Mouse (Mus musculus) midbrain, embryonic 14.5 days (tissue): ENCODE data around the gene Olfr1406. TPM values are rescaled to one million over a fixed set of nuclear protein-coding genes. Genes with fewer than 3 reads are reported as not detected.
"Not testable (repeated sequence)": the region's sequence is repeated elsewhere in the genome, so short reads cannot be mapped to it uniquely, and the experiment has no call there.

Experiments
- ATAC-seq: fragments of 200-750 bp; cut with Nextera tagmentation; 2 replicates; pipeline ENCODE4 v1.8.0; 2017; ENCODE audit warnings: moderate number of reproducible peaks, moderate library complexity; ENCODE audit not compliant: low FRiP score, low TSS enrichment
- DNase-seq: peaks from one replicate; pipeline ENCODE4 v3.0.0-alpha.2; 2015
- H3K27ac ChIP-seq: fragments of 300-500 bp; sonication (generic); replicated peaks from 2 replicates; pipeline ENCODE4 v1.5.1; 2014; ENCODE audit warnings: mild to moderate bottlenecking, low read depth, low read length, moderate library complexity
- H3K27me3 ChIP-seq: fragments of 300-500 bp; sonication (generic); 2 replicates; pipeline ENCODE4 v1.6.1; 2014; ENCODE audit warnings: low read length, control low read depth, mixed read lengths; ENCODE audit not compliant: control insufficient read depth, insufficient read depth
- H3K36me3 ChIP-seq: fragments of 300-500 bp; sonication (generic); 2 replicates; pipeline ENCODE4 v1.6.1; 2014; ENCODE audit warnings: low read length, control low read depth; ENCODE audit not compliant: control insufficient read depth, insufficient read depth
- H3K4me1 ChIP-seq: fragments of 300-500 bp; sonication (generic); 2 replicates; pipeline ENCODE4 v1.6.1; 2014; ENCODE audit warnings: mild to moderate bottlenecking, antibody characterized with exemption, low read length, control low read depth; ENCODE audit not compliant: control insufficient read depth, insufficient read depth
- H3K4me2 ChIP-seq: fragments of 300-500 bp; sonication (generic); 2 replicates; pipeline ENCODE4 v1.6.1; 2014; ENCODE audit warnings: mild to moderate bottlenecking, low read length, moderate library complexity
- H3K4me3 ChIP-seq: fragments of 300-500 bp; sonication (generic); replicated peaks from 2 replicates; pipeline ENCODE4 v1.5.1; 2014; ENCODE audit warnings: low read depth, low read length
- H3K9ac ChIP-seq: fragments of 300-500 bp; sonication (generic); replicated peaks from 2 replicates; pipeline ENCODE4 v1.6.1; 2014; ENCODE audit warnings: mild to moderate bottlenecking, low read length, moderate library complexity
- H3K9me3 ChIP-seq: fragments of 300-500 bp; sonication (generic); 2 replicates; pipeline ENCODE4 v1.6.1; 2016; ENCODE audit warnings: low read length, control low read depth, mixed read lengths; ENCODE audit not compliant: control insufficient read depth
- WGBS: fragments of 180-500 bp; shearing (Covaris S2); extraction: QIAGEN DNeasy Blood & Tissue Kit; methylation state at CpG from one replicate; pipeline ENCODE4 v1.1.7; 2014; 5-methylcytosine and 5-hydroxymethylcytosine counted together
- polyA plus RNA-seq: library from polyadenylated mRNA; unstranded; fragments of >200 nt; fragmentation: Nextera tagmentation; extraction: Ambion mirVana; gene quantifications from 2 replicates; pipeline ENCODE4 v1.2.1, GENCODE M21; 2014

Gene Olfr1406
- not detected in 2 replicates for polyA plus RNA-seq

GRCm38 (mm10) chr1:173190540-173190939, at the start of gene Olfr1406:
Olfr1406 (minus strand) TSS chr1:173190640.
- H3K27ac ChIP-seq, result no peak within 1 kb of the TSS
- no peak for ATAC-seq
- H3K9me3 ChIP-seq, result no peaks in the 10 kb centered on the region
- DNase-seq, result no peak
- H3K4me2 ChIP-seq, result no peak within 1 kb of the TSS
- no peaks in the 10 kb centered on the region for H3K36me3 ChIP-seq
- no peak within 1 kb of the TSS for H3K4me3 ChIP-seq
- H3K9ac ChIP-seq, result no peak within 1 kb of the TSS
- H3K27me3 ChIP-seq, result no peaks in the 10 kb centered on the region
- no peaks in the 10 kb centered on the region for H3K4me1 ChIP-seq
- 68% methylated on average over 3 of the region's 3 CpGs for WGBS

- not testable (repeated sequence) for H3K9me3 ChIP-seq, ATAC-seq, H3K4me1 ChIP-seq, H3K9ac ChIP-seq, H3K4me2 ChIP-seq, H3K27ac ChIP-seq, H3K36me3 ChIP-seq, H3K27me3 ChIP-seq, H3K4me3 ChIP-seq, DNase-seq
- 84% methylated on average over 1 of the region's 1 CpGs for WGBS
Observed at GRCm38 (mm10) chr1:173237004-173237403, 46.6 kb upstream of the Olfr1406 start.

GRCm38 (mm10) chr1:173227081-173227480, 36.6 kb upstream of the Olfr1406 start, which contains the start of gene Fcer1a:
Fcer1a (minus strand) TSS chr1:173227214.
- Histone ChIP-seq H3K4me1 (no peaks in the 10 kb centered on the region), H3K27me3 (no peaks in the 10 kb centered on the region), H3K36me3 (no peaks in the 10 kb centered on the region), H3K9ac (no peak within 1 kb of the TSS), H3K27ac (no peak within 1 kb of the TSS), H3K9me3 (no peaks in the 10 kb centered on the region), H3K4me3 (no peak within 1 kb of the TSS), H3K4me2 (no peak within 1 kb of the TSS)
- 80% methylated on average over 2 of the region's 2 CpGs for WGBS
- ATAC-seq (no peak), DNase-seq (no peak)

- DNase-seq (no peak), ATAC-seq (no peak)
- Histone ChIP-seq H3K27me3 (no peaks in the 10 kb centered on the region), H3K9ac (no peak overlapping the region), H3K4me3 (no peak overlapping the region), H3K9me3 (no peaks in the 10 kb centered on the region), H3K36me3 (no peaks in the 10 kb centered on the region), H3K4me2 (no peak overlapping the region), H3K4me1 (no peaks in the 10 kb centered on the region), H3K27ac (no peak overlapping the region)
- WGBS, result 91% methylated on average over 3 of the region's 3 CpGs
Observed at GRCm38 (mm10) chr1:173216481-173216880, 26.0 kb upstream of the Olfr1406 start.

- Histone ChIP-seq H3K4me2 (no peak within 1 kb of the TSS), H3K4me3 (no peak within 1 kb of the TSS), H3K27ac (no peak within 1 kb of the TSS), H3K27me3 (no peaks in the 10 kb centered on the region), H3K4me1 (no peaks in the 10 kb centered on the region), H3K36me3 (no peaks in the 10 kb centered on the region), H3K9ac (no peak within 1 kb of the TSS), H3K9me3 (no peaks in the 10 kb centered on the region)
- no peak for ATAC-seq
- DNase-seq, result no peak
- 93% methylated on average over 5 of the region's 5 CpGs for WGBS
Observed at GRCm38 (mm10) chr1:173212092-173212491, 21.7 kb upstream of the Olfr1406 start, which contains the start of gene Olfr1404. Olfr1404 (plus strand) TSS chr1:173212392.

- no peak within 1 kb of the TSS for H3K27ac ChIP-seq
- no peaks in the 10 kb centered on the region for H3K36me3 ChIP-seq
- no peak within 1 kb of the TSS for H3K4me3 ChIP-seq
- 68% methylated on average over 5 of the region's 5 CpGs for WGBS
- no peaks in the 10 kb centered on the region for H3K27me3 ChIP-seq
- no peaks in the 10 kb centered on the region for H3K9me3 ChIP-seq
- H3K4me1 ChIP-seq, result no peaks in the 10 kb centered on the region
- H3K9ac ChIP-seq, result no peak within 1 kb of the TSS
- ATAC-seq (no peak), DNase-seq (no peak)
- no peak within 1 kb of the TSS for H3K4me2 ChIP-seq
Observed at GRCm38 (mm10) chr1:173197508-173197907, 7.1 kb upstream of the Olfr1406 start, which contains the start of gene Olfr218. Olfr218 (plus strand) TSS chr1:173197808.

- no peaks in the 10 kb centered on the region for H3K9me3 ChIP-seq
- H3K4me1 ChIP-seq, result no peaks in the 10 kb centered on the region
- no peak overlapping the region for H3K4me3 ChIP-seq
- H3K9ac ChIP-seq, result no peak overlapping the region
- ATAC-seq (no peak), DNase-seq (no peak)
- H3K27ac ChIP-seq, result no peak overlapping the region
- H3K4me2 ChIP-seq, result no peak overlapping the region
- WGBS, result 85% methylated on average over 2 of the region's 2 CpGs
- no peaks in the 10 kb centered on the region for H3K36me3 ChIP-seq
- no peaks in the 10 kb centered on the region for H3K27me3 ChIP-seq
Observed at GRCm38 (mm10) chr1:173196359-173196758, 5.9 kb upstream of the Olfr1406 start.

- H3K4me1 ChIP-seq, result no peaks in the 10 kb centered on the region
- H3K9me3 ChIP-seq, result no peaks in the 10 kb centered on the region
- DNase-seq (no peak), ATAC-seq (no peak)
- no peak overlapping the region for H3K9ac ChIP-seq
- WGBS, result 82% methylated on average over 3 of the region's 3 CpGs
- no peak overlapping the region for H3K27ac ChIP-seq
- no peak overlapping the region for H3K4me3 ChIP-seq
- H3K4me2 ChIP-seq, result no peak overlapping the region
- no peaks in the 10 kb centered on the region for H3K27me3 ChIP-seq
- H3K36me3 ChIP-seq, result no peaks in the 10 kb centered on the region
Observed at GRCm38 (mm10) chr1:173192059-173192458, 1.6 kb upstream of the Olfr1406 start.

GRCm38 (mm10) chr1:173174154-173174842, 16.1 kb downstream of the Olfr1406 start:
- no peaks in the 10 kb centered on the region for H3K27me3 ChIP-seq
- H3K27ac ChIP-seq, result no peak overlapping the region
- no peaks in the 10 kb centered on the region for H3K4me1 ChIP-seq
- H3K4me3 ChIP-seq, result no peak overlapping the region
- no peak for DNase-seq
- H3K36me3 ChIP-seq, result no peaks in the 10 kb centered on the region
- no peaks in the 10 kb centered on the region for H3K9me3 ChIP-seq
- H3K4me2 ChIP-seq, result no peak overlapping the region
- no peak overlapping the region for H3K9ac ChIP-seq
- no peak for ATAC-seq
